Mouse (Mus musculus): ENCODE measurements around the gene Tmc8. TPM values are rescaled to one million over a fixed set of nuclear protein-coding genes. Genes with fewer than 3 reads are reported as not detected.
"Not testable (repeated sequence)": the region's sequence is repeated elsewhere in the genome, so short reads cannot be mapped to it uniquely, and the experiment has no call there.

Tmc8 gene
- polyA plus RNA-seq, 2 experiments from 2014 or later = 35.1 to 41.6 TPM

GRCm38 (mm10) chr11:117826164-117826563 lies 44.3 kb downstream of the Tmc8 start:
- no peak for ATAC-seq

GRCm38 (mm10) chr11:117826916-117827315 lies 45.0 kb downstream of the Tmc8 start:
- no peak for ATAC-seq

GRCm38 (mm10) chr11:117827386-117827785 lies 45.5 kb downstream of the Tmc8 start:
- ATAC-seq = no peak

- peak; percentile 55 for ATAC-seq
Observed at GRCm38 (mm10) chr11:117828149-117828887, 46.4 kb downstream of the Tmc8 start.

GRCm38 (mm10) chr11:117828888-117829604 lies 47.2 kb downstream of the Tmc8 start:
- ATAC-seq = no peak

- ATAC-seq = no peak
Observed at GRCm38 (mm10) chr11:117829671-117830215, 47.9 kb downstream of the Tmc8 start.

- no peak for ATAC-seq
Observed at GRCm38 (mm10) chr11:117830401-117830800, 48.5 kb downstream of the Tmc8 start.

GRCm38 (mm10) chr11:117832086-117832969 lies 50.5 kb downstream of the Tmc8 start:
- ATAC-seq = peak; percentile 88

- not testable (repeated sequence) for ATAC-seq
Observed at GRCm38 (mm10) chr11:117833509-117833908, 51.6 kb downstream of the Tmc8 start.

GRCm38 (mm10) chr11:117834086-117834485 lies 52.2 kb downstream of the Tmc8 start:
- no peak for ATAC-seq

- ATAC-seq = no peak
Observed at GRCm38 (mm10) chr11:117836306-117836705, 54.4 kb downstream of the Tmc8 start.

- ATAC-seq = no peak
Observed at GRCm38 (mm10) chr11:117838572-117838971, 56.7 kb downstream of the Tmc8 start.

GRCm38 (mm10) chr11:117839021-117839420 lies 57.1 kb downstream of the Tmc8 start:
- no peak for ATAC-seq

GRCm38 (mm10) chr11:117840910-117841309 lies 59.0 kb downstream of the Tmc8 start:
- no peak for ATAC-seq

Other genes with a start within 250 kb of the Tmc8 start
- gene Tnrc6c, start 127.8 kb upstream of the Tmc8 start, polyA plus RNA-seq (2017; shearing (Covaris generic)) = 10 to 100 TPM; 19.6 to 21.4 TPM
- gene Tmc6, start 122 bp downstream of the Tmc8 start, polyA plus RNA-seq (2017; shearing (Covaris generic)) = 100 to 1,000 TPM in 1 of 2 experiments, 10 to 100 TPM in 1; 85.5 to 146 TPM
- 1 to 10 TPM in 1 of 2 experiments, not detected in 1; 1.0 TPM for gene 6030468B19Rik, start 15.6 kb downstream of the Tmc8 start, polyA plus RNA-seq (2017; shearing (Covaris generic))
- gene Gm20708, start 27.6 kb downstream of the Tmc8 start, polyA plus RNA-seq (2017; shearing (Covaris generic)) = 1 to 10 TPM; 1.0 to 3.2 TPM
- 100 to 1,000 TPM; 110 to 153 TPM for gene Syngr2, start 27.6 kb downstream of the Tmc8 start, polyA plus RNA-seq (2017; shearing (Covaris generic))
- 10 to 100 TPM; 24.8 to 42.0 TPM for gene Afmid, start 43.8 kb downstream of the Tmc8 start, polyA plus RNA-seq (2017; shearing (Covaris generic))
- 10 to 100 TPM; 31.4 to 55.1 TPM for gene Tk1, start 44.0 kb downstream of the Tmc8 start, polyA plus RNA-seq (2017; shearing (Covaris generic))
- 10 to 100 TPM; 16.9 to 31.5 TPM for gene Birc5, start 67.2 kb downstream of the Tmc8 start, polyA plus RNA-seq (2017; shearing (Covaris generic))
- not detected for gene Tmem235, start 78.7 kb downstream of the Tmc8 start, polyA plus RNA-seq (2017; shearing (Covaris generic))
- gene Tha1, start 91.4 kb downstream of the Tmc8 start, polyA plus RNA-seq (2017; shearing (Covaris generic)) = 1 to 10 TPM; 8.5 to 10.0 TPM
- 10 to 100 TPM; 34.4 to 35.5 TPM for gene Socs3, start 188.0 kb downstream of the Tmc8 start, polyA plus RNA-seq (2017; shearing (Covaris generic))
- 10 to 100 TPM; 34.3 to 38.8 TPM for gene Pgs1, start 204.2 kb downstream of the Tmc8 start, polyA plus RNA-seq (2017; shearing (Covaris generic))

Data from CD4-positive, CD25-positive, alpha-beta regulatory T cell, adult 4 months (primary cell).